Mouse (Mus musculus): ENCODE measurements at regions not wholly inside any gene's neighbourhood (a gene's known extent, or its start where the extent isn't known, plus 50 kb on each side); places are given as distances from the start of the nearest gene placed in this dataset.

DNA sequence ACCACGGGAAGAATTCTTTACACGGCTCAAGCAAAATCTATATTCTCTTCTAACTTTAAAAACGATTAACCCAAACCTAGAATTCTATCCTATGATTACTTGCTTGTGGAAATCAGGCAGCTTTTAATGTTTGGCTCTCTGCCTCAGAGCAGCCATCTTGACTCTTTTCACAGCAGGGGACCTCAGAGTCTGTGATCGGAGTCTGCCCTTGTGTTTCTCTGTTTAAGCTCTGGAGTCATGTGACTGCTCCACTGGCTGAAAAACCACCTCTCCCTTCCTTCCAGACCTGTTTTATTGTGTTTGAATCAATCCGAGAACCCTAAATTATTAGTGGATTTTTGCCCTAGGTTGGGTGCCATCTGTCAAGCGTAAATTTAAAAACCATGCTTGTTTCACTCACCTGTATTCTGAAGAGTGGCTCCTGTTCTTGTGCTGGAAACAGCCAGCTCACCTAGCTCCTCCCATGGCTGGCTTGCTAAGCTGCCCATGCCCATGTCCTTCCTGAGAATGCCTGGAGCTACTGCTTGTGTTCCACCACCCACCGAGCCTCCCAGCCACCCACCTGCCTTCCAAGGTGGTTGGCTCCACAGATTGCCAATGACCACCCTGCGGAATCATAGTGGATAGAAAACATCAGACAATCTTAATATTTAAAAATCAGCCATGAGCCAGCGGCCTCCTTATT, 62.6 kb downstream of the Perp start:
- H3K27ac ChIP-seq (ENCODE audit: insufficient read depth, low read length): no peak overlapping the region
- TF ChIP-seq POLR2A (IDR thresholded peaks at IDR 0.05; ENCODE audit: insufficient read depth, low read length) (no peak), CTCF (IDR thresholded peaks at IDR 0.05; ENCODE audit: low read depth, low read length) (no peak), EP300 (IDR thresholded peaks at IDR 0.05; ENCODE audit: insufficient read depth, low read depth, low read length) (no peak)
- H3K36me3 ChIP-seq (ENCODE audit: control insufficient read depth, insufficient read depth, low read length, poor library complexity, severe bottlenecking): no peaks in the 10 kb centered on the region
- no peak overlapping the region for H3K9ac ChIP-seq (ENCODE audit: low read depth, poor library complexity, severe bottlenecking)
- H3K4me3 ChIP-seq (ENCODE audit: low read depth, low read length): no peak overlapping the region
- H3K27me3 ChIP-seq (ENCODE audit: control insufficient read depth, insufficient read depth, low read length, poor library complexity, severe bottlenecking): no peaks in the 10 kb centered on the region
- no peaks in the 10 kb centered on the region for H3K9me3 ChIP-seq (replicated peaks; ENCODE audit: control insufficient read depth, insufficient read depth, low read length, poor library complexity, severe bottlenecking)
- H3K4me1 ChIP-seq (ENCODE audit: control insufficient read depth, insufficient read depth, low read length): no peaks in the 10 kb centered on the region

GRCm38 (mm10) chr10:18909307-18909706, 64.5 kb downstream of the Perp start:
- Histone ChIP-seq H3K27ac (ENCODE audit: insufficient read depth, low read length) (no peak overlapping the region), H3K4me3 (ENCODE audit: low read depth, low read length) (no peak overlapping the region), H3K36me3 (ENCODE audit: control insufficient read depth, insufficient read depth, low read length, poor library complexity, severe bottlenecking) (no peaks in the 10 kb centered on the region), H3K4me1 (ENCODE audit: control insufficient read depth, insufficient read depth, low read length) (no peaks in the 10 kb centered on the region), H3K9me3 (replicated peaks; ENCODE audit: control insufficient read depth, insufficient read depth, low read length, poor library complexity, severe bottlenecking) (no peaks in the 10 kb centered on the region), H3K9ac (ENCODE audit: low read depth, poor library complexity, severe bottlenecking) (no peak overlapping the region), H3K27me3 (ENCODE audit: control insufficient read depth, insufficient read depth, low read length, poor library complexity, severe bottlenecking) (no peaks in the 10 kb centered on the region)
- TF ChIP-seq EP300 (IDR thresholded peaks at IDR 0.05; ENCODE audit: insufficient read depth, low read depth, low read length): no peak
- no peak for TF ChIP-seq CTCF (IDR thresholded peaks at IDR 0.05; ENCODE audit: low read depth, low read length)
- no peak for TF ChIP-seq POLR2A (IDR thresholded peaks at IDR 0.05; ENCODE audit: insufficient read depth, low read length)

- H3K27me3 ChIP-seq (ENCODE audit: control insufficient read depth, insufficient read depth, low read length, poor library complexity, severe bottlenecking): no peaks in the 10 kb centered on the region
- H3K4me1 ChIP-seq (ENCODE audit: control insufficient read depth, insufficient read depth, low read length): no peaks in the 10 kb centered on the region
- no peak overlapping the region for H3K27ac ChIP-seq (ENCODE audit: insufficient read depth, low read length)
- H3K36me3 ChIP-seq (ENCODE audit: control insufficient read depth, insufficient read depth, low read length, poor library complexity, severe bottlenecking): no peaks in the 10 kb centered on the region
- no peak overlapping the region for H3K4me3 ChIP-seq (ENCODE audit: low read depth, low read length)
- H3K9me3 ChIP-seq (replicated peaks; ENCODE audit: control insufficient read depth, insufficient read depth, low read length, poor library complexity, severe bottlenecking): no peaks in the 10 kb centered on the region
- TF ChIP-seq POLR2A (IDR thresholded peaks at IDR 0.05; ENCODE audit: insufficient read depth, low read length) (no peak), EP300 (IDR thresholded peaks at IDR 0.05; ENCODE audit: insufficient read depth, low read depth, low read length) (no peak), CTCF (IDR thresholded peaks at IDR 0.05; ENCODE audit: low read depth, low read length) (peak; percentile 87)
- H3K9ac ChIP-seq (ENCODE audit: low read depth, poor library complexity, severe bottlenecking): no peak overlapping the region
Measured at GRCm38 (mm10) chr10:18910898-18911297, 66.1 kb downstream of the Perp start.

GRCm38 (mm10) chr10:18917120-18917616, 72.3 kb downstream of the Perp start:
- H3K27me3 ChIP-seq (ENCODE audit: control insufficient read depth, insufficient read depth, low read length, poor library complexity, severe bottlenecking): no peaks in the 10 kb centered on the region
- no peaks in the 10 kb centered on the region for H3K36me3 ChIP-seq (ENCODE audit: control insufficient read depth, insufficient read depth, low read length, poor library complexity, severe bottlenecking)
- no peaks in the 10 kb centered on the region for H3K4me1 ChIP-seq (ENCODE audit: control insufficient read depth, insufficient read depth, low read length)
- no peaks in the 10 kb centered on the region for H3K9me3 ChIP-seq (replicated peaks; ENCODE audit: control insufficient read depth, insufficient read depth, low read length, poor library complexity, severe bottlenecking)
- no peak overlapping the region for H3K27ac ChIP-seq (ENCODE audit: insufficient read depth, low read length)
- no peak overlapping the region for H3K9ac ChIP-seq (ENCODE audit: low read depth, poor library complexity, severe bottlenecking)
- H3K4me3 ChIP-seq (ENCODE audit: low read depth, low read length): no peak overlapping the region
- TF ChIP-seq EP300 (IDR thresholded peaks at IDR 0.05; ENCODE audit: insufficient read depth, low read depth, low read length) (no peak), POLR2A (IDR thresholded peaks at IDR 0.05; ENCODE audit: insufficient read depth, low read length) (no peak), CTCF (IDR thresholded peaks at IDR 0.05; ENCODE audit: low read depth, low read length) (peak; percentile 20)

DNA sequence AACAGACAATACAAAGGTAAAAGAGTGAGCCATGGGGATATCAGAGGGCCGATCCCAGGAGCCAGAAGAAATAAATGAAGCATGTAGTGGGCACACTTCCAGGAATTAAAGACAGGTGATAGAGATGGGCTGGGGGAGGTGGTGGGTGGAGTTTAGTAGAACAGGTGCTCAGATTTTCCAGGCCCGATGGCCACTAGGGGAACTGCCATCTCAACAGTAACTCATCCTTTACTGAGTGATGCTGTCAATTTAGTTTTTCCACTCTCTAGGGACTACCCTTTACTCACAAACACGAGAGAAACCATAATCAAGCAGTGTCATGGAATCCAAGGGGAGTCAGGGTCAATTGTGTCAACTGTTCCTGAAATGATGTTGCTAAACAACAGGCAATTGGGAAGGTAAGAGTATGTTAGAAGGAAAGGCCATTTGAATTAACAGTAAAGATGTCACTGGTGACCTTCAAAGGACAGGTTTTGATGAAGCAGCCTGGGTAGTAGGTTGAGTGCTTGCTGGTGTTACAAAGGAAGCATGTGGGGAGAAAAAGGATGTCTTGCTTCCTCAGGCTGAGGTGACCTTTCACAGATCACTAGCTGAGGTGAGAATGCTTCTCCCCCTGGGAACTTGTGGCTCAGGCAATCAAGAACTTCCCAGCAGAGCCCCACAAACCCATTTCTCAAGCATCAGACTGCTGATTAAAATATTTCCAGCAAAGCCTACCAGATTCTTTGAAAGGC, 78.4 kb downstream of the Perp start:
- Histone ChIP-seq H3K9ac (ENCODE audit: low read depth, poor library complexity, severe bottlenecking) (no peak overlapping the region), H3K36me3 (ENCODE audit: control insufficient read depth, insufficient read depth, low read length, poor library complexity, severe bottlenecking) (no peaks in the 10 kb centered on the region), H3K4me1 (ENCODE audit: control insufficient read depth, insufficient read depth, low read length) (no peaks in the 10 kb centered on the region), H3K27ac (ENCODE audit: insufficient read depth, low read length) (no peak overlapping the region), H3K27me3 (ENCODE audit: control insufficient read depth, insufficient read depth, low read length, poor library complexity, severe bottlenecking) (no peaks in the 10 kb centered on the region), H3K9me3 (replicated peaks; ENCODE audit: control insufficient read depth, insufficient read depth, low read length, poor library complexity, severe bottlenecking) (no peaks in the 10 kb centered on the region), H3K4me3 (ENCODE audit: low read depth, low read length) (no peak overlapping the region)
- TF ChIP-seq EP300 (IDR thresholded peaks at IDR 0.05; ENCODE audit: insufficient read depth, low read depth, low read length) (no peak), CTCF (IDR thresholded peaks at IDR 0.05; ENCODE audit: low read depth, low read length) (no peak), POLR2A (IDR thresholded peaks at IDR 0.05; ENCODE audit: insufficient read depth, low read length) (no peak)

DNA sequence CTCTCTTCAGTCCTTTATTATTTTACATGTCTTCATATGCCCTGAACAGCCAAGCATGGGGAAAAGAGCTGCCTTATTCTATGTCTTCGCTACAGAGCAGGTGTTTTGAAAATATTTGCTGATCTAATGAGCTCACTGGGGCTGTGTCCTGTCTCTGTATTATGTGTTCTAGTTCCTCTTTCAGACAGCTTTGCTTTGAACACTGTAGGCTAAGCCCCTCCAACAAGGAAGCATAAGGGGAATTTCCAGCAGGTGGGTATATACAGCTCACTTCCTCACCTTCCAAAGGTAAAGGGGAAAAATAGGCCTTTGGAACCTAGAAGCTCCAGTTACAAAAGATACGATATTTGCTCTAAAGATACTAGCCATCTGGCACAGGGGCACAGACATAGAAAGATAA, 83.0 kb downstream of the Perp start:
- H3K4me3 ChIP-seq (ENCODE audit: low read depth, low read length): no peak overlapping the region

More for the DNA sequence above, 83.0 kb downstream of the Perp start:
- Histone ChIP-seq H3K9ac (ENCODE audit: low read depth, poor library complexity, severe bottlenecking) (no peak overlapping the region), H3K9me3 (replicated peaks; ENCODE audit: control insufficient read depth, insufficient read depth, low read length, poor library complexity, severe bottlenecking) (no peaks in the 10 kb centered on the region), H3K27me3 (ENCODE audit: control insufficient read depth, insufficient read depth, low read length, poor library complexity, severe bottlenecking) (no peaks in the 10 kb centered on the region), H3K4me1 (ENCODE audit: control insufficient read depth, insufficient read depth, low read length) (no peaks in the 10 kb centered on the region), H3K27ac (ENCODE audit: insufficient read depth, low read length) (no peak overlapping the region), H3K36me3 (ENCODE audit: control insufficient read depth, insufficient read depth, low read length, poor library complexity, severe bottlenecking) (no peaks in the 10 kb centered on the region)
- no peak for TF ChIP-seq POLR2A (IDR thresholded peaks at IDR 0.05; ENCODE audit: insufficient read depth, low read length)
- TF ChIP-seq CTCF (IDR thresholded peaks at IDR 0.05; ENCODE audit: low read depth, low read length): no peak
- no peak for TF ChIP-seq EP300 (IDR thresholded peaks at IDR 0.05; ENCODE audit: insufficient read depth, low read depth, low read length)
